Mouse (Mus musculus) granulocyte monocyte progenitor cell, adult 5-6 weeks (primary cell): ENCODE measurements around the gene Trp53i11. TPM values are rescaled to one million over a fixed set of nuclear protein-coding genes. Genes with fewer than 3 reads are reported as not detected.
A peak's percentile ranks its signal among the peaks of the same experiment; 100 is the strongest.

Experiments
- ATAC-seq: replicated peaks from 2 replicates; pipeline ENCODE4 v1.8.0; 2016; ENCODE audit warnings: mild to moderate bottlenecking, moderate TSS enrichment, inconsistent platforms; ENCODE audit not compliant: poor library complexity, severe bottlenecking
- total RNA-seq, 2 experiments: library from RNA; stranded (forward) in 1 of 2; stranded (reverse) in 1 of 2; fragments of 200-712, 200-1000 nt in 1 of 2; fragments of >200 nt in 1 of 2; fragmentation: Nextera tagmentation in 1 of 2; gene quantifications; 2 replicates each; pipeline ENCODE4 v1.2.3; 2014 to 2017

The Trp53i11 gene
- total RNA-seq, 2 experiments from 2014 or later: 0.82 to 4.5 TPM

DNA sequence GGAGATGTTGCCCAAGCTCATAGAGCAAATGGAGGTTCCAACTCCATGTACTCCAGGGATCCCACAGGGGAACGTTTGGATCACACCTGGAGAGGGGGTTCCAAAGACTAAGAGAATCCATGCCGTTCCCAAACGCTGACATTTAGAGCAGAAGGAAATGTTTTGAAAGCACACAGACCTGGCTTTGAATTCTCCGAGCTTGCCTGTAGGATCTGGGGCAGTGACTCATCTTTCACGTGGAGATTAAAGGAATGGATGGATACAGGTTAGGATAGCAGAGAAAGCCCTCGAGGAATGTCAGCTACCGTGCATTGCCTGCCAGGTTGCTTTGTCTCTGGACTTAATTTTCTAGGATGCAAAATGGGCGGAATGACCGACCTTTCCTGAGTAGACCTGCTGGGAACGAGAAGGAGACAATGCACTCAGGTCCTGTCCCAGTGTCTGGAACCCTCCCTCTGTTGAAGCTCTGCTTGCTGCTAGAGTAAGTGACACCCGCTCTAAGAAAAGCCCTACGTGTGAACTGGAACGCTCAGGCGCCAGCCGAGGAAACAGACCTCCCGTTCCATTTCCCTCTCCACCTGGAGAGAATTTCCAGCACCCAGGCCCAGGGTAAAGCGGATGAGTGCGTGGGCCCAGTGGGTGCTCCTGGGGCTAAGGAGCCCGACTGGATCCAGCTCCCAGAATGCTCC, 17.0 kb upstream of the Trp53i11 start:
- ATAC-seq: no peak

DNA sequence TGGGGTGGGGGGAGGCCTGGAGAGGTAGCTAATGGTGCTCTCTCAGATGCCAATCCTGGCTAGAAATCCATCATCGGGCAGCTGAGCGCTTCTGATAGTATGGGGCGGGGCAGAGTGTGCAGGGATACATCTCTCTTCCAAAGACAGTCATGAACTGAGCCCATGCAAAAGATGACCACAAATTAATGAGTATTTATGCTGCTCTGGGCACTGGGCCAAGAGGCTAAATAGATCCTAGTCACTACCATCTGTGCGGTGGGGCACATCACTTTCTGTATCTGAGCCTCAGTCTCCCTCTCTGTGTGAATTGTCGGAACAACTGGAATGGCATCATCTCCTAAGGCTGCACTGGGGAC, 16.5 kb upstream of the Trp53i11 start:
- no peak for ATAC-seq

DNA sequence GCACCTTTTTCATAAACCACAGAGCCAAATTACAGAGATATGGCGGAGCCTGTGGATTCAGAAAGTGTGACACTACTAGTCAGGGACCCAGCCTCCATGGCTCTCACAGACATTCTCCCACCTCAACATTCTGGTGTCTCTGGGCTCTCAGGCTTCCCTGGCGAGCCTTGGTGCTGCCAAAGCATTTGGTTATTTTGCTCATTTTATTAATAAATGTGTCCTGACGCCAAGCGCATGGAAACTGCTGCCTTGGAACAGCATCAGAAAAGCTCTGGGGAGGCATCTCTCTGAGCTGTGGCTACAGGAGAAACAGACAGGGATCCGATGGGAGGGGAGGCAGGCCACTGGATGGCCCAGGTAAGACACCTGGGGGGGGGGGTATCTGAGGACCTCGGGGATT, 15.4 kb upstream of the Trp53i11 start:
- no peak for ATAC-seq

- no peak for ATAC-seq
These were observed 14.9 kb upstream of the Trp53i11 start for GRCm38 (mm10) chr2:93172460-93172859.

DNA sequence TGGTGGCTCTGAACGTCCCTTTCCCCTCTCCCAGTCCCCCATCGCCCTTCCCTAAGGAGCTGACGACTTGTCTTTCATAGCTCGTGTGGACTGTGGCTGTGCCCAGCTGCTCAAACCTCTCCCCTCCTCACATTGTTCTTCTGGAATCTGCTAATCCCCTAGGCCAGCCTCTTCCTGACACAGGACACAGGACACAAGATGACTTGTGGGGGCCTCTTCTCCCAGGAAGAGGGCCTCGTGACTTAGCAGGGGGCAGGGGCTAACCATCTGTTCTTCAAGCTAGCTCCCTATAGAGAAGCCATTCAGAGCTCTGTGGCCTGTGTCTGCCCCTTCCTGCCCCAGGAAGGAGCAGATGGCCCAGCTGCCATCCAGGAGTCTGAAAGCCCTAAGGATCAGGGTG, 13.2 kb upstream of the Trp53i11 start:
- ATAC-seq: no peak

DNA sequence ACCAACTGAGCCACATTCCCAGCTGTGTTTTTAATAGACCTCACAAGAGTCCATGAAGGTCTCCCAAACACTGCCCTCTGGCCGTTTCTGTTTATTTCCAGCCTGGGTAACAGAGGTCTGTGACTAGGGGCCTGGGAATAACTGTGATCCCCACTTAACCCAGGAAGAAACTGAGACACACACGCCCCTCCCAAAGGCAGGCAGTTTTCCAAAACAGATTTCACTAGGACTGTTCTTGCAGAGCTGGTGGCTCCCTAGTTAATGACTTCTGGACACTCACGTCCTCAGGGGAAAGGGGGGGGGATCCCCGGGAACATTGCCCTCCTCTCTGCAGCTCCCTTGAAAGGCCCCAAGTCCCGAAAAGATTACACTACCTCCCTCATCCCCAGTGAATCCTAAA, 12.1 kb upstream of the Trp53i11 start:
- ATAC-seq: no peak

DNA sequence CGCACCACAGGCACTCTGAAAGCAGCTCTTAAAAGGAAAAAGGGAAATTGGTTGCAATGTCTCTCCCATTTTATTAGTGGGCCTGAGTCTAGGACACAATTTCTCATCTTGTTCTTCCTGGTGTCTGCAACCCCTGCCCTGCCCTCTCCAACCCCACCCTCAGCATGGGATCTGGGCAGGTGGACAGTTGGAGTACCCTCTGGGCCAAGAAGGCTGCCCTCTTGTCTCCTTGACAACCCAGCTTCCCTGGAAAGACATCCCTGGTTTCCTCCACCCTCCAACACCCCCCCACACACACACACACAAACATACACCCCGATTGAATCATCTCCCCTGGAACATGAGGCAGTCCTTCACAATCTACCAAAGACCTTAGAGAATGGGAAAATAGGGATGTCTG, 11.6 kb upstream of the Trp53i11 start:
- no peak for ATAC-seq

GRCm38 (mm10) chr2:93176193-93176798, 11.1 kb upstream of the Trp53i11 start:
- ATAC-seq: no peak

DNA sequence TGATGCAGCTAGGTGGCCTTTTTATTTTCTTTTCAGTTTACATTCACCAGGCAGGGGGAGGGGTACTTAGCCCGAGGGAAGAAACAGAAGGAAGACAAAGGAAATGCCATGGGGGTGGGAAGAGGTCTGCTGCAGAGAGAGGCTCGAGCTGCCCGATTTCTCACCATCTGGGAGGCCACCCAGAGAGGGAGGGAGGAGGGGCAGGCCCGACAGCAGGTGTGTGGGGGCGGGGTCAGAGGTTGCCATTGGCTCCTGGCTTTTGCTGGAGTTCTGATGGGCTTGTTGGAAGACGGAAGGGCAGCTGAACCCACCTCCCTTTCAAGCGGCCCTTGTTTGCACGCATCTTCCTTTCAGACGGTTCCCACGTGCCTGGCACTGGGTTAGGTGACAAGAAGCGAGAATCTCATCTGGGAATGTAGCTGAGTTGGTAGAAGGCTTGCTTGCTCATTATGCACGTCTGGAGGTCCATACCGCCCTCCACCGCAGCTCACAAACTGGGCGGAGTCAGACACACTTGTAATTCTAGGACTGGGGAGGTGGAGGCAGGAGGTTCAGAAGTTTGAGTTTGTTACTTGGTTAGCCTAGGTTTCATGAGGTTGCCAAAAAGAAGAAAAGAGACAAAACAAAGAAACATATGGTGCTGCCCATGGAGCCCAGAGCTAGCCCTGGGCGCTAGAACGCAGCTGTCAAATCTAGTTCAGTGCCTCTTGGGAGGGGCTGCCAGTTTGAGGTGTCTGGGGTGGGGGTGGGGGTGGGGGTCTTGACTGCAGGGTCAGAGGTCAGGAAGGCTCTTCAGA, 10.3 kb upstream of the Trp53i11 start:
- ATAC-seq: no peak

DNA sequence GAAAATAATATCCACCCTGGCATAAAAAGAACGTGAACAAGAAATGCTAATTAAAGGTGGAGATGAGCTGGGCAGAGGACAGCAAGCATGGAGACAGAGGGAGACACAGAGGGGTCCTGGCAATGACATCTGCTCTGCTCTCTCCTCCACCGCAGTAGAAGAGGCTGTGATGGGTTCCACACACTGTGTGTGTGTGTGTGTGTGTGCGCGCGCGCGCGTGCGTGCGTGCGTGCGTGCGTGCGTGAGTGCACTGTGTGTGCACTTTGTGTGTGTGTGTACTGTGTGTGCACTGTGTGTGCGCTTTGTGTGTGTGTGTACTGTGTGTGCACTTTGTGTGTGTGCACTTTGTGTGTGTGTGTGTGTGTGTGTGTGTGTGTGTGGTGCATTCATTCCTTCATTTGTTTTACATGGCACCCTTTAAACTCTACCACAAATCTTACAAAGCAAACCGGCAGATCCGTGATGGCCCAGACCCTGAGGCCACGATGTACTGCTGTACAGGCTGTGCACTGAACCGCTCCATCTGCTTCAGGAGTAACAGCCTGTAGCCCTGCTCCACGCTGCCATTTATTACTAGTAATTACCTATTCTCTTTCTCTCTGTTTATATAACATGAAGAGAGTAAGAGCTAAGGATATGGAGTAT, 9.6 kb upstream of the Trp53i11 start:
- no peak for ATAC-seq

DNA sequence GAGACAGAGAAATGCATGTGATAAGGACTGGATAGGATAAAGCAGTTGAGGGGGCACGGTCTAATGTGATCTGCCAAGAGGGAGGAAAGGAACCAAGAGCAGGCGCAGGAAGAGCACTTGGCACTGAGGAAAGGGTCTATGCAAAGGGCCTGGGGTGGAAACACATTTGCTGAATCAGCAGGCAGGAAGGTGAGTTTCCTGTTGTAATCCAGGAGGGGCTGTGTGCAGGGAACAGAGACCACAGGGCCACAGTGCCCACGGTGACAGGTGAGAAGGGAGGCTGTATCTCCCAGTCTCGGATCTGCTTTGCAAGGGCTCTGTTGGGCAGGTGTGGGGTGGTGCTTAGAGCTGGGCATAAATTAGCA, 9.1 kb upstream of the Trp53i11 start:
- ATAC-seq: no peak

DNA sequence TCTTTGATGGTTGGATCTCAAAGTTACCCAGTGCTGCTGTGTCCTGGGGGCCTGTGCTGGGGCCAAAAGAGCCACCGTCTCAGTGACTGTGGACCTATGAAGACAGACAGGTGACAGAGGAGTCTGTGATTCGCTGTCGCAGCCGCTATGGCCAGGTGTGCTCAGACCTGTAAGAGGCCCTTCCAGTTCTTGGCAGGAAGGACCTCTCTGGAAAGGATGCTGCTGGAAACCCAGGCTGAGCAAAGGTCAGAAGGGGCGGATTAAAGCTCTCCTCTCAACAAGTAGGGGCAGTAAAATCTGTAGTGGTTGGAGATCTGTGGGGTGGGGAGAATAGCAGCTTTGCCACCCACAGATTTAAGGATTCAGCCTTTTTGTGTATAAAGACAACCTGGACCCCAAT, 7.7 kb upstream of the Trp53i11 start:
- ATAC-seq: no peak

DNA sequence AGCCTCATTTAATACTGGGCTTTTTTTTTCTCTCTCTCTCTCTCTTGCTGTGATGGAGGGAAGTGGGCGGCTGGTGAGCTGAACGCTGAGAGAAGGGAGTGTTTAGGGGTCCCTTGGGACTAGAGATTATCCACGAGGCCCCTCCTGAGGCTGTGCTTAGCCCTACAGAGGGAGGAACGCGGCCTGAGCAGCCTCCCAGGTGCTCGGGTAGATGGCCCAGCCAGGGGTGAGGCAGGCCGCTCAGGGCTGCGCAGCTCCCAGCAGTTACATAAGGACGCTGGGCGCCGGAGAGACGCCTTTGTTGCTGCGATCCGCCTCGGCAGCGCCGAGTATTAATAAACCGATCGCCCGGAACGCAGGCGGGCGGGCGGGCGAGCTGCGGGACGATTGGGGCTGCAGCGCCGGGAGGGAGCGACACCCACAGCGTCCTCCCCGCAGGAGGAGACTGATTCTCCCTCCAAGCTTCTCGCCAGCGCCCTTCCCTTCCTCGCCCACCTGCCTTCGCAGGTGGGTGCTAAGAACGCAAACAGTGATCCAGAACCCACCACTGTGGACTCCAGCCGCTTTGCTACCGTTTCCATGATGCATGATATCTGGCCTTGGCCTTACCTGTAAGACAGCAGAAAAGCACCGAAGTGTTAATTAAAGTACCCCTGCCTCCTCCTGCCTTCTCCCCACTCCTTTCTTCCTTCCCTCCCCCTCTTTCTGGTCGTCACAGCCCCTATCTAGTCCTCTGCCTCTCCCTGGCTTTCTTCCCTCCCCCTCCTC, 7.1 kb upstream of the Trp53i11 start:
- peak; percentile 31; the same call in 1 of the 2 replicates for ATAC-seq

DNA sequence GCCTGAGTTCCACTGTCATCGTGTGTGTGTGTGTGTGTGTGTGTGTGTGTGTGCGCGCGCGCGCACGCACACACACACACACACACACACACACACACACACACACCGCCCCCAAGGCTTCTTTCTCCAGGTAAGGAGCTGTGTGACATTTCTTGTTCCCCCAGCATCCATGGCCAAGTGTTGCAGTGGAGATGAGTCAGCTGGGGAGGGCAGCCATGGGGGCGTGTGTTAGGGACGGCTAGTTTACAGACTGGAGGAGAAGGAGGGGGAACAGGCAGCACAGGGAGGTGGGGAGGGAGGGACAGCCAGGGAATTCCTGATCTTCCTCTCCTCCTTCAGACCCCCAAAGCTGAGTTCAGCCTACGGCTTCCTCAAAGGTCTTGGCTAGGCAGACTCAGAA, 4.5 kb upstream of the Trp53i11 start:
- ATAC-seq: no peak

GRCm38 (mm10) chr2:93188020-93188760, 842 bp downstream of the Trp53i11 start:
- ATAC-seq: peak; percentile 8; the same call in 1 of the 2 replicates

- peak; percentile 12; the same call in 1 of the 2 replicates for ATAC-seq
These were observed 1.6 kb downstream of the Trp53i11 start for GRCm38 (mm10) chr2:93188761-93189458.

DNA sequence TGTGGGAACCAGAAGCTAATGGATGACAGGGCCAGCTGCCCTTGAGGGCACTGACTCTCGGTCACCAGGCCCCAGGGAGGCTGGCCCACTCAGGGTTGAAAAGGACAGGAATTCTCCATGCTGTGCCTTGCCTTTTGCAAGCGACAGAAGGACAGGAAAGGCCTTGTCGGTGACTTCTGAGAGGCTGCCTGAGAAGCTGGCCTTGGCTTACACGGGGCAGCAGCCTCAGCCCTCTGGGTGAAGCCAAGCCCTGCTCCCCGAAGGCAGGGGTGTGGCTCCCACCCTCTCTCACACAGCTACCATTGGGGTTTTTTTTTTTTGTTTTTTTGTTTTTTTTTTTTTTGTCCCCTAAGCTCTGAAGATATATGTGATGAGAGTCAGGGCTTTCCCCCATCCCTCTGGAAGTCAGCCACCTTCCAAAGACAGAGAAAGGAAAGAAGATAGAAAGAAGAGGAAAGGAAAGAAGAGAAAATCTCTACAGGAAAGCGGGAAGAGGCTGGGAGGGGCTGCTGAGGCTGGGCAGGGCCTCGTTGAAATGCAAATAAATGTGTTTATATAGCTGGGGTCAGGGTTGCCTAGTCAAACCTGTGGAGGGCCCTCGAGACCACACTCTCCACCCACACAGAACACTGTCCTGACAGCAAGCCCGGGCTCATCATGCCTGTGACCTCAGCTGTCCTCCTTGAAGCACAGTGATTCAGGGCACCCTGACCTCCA, 3.6 kb downstream of the Trp53i11 start:
- ATAC-seq: no peak

DNA sequence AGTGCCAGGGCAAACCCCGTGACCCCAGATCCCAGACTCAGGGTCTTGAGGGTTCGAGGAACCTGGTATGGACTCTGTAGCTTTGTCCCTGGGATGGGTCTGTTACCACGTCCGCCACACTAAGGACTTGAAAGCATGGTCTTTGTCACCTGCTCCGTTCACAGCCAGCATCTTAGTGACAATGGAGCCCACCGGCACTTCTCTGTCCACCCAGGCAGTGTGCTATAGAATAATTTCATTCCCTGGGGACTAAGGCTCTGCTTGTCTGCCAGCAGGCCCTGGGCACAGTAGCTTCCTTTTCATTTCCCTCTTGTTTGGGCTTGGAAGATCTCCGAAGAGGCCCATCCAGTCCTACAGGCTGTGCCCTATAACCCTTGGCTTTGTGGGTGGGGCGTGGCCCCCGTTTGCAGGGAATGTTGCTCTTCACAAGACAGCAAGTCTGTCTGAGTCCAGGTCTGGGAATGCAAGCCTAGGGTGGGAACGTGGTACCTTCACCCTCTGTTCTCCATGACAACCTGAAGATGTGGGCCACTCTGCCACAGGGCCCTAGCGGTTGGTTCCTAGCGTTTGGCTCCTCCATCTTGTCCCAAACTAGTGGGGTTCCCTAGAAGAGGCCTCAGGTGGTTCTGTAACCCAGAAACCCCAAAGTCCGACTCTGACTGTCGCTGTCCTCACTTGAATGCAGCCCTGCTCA, 4.3 kb downstream of the Trp53i11 start:
- ATAC-seq: no peak
